Mouse (Mus musculus) heart, postnatal 36 days (tissue): ENCODE results near the gene Mrps21. TPM values are rescaled to one million over a fixed set of nuclear protein-coding genes. Genes with fewer than 3 reads are reported as not detected.
"Not testable (repeated sequence)": the region's sequence is repeated elsewhere in the genome, so short reads cannot be mapped to it uniquely, and the experiment has no call there.

Source experiments
- DNase-seq, 2 experiments: peaks; one replicate each; pipeline ENCODE4 v3.0.0; 2021 to 2022
- intact Hi-C: fragments of 180-260 bp; cut with DNase I; formaldehyde crosslinking; loops from one replicate; pipeline ENCODE4 v1.15.1; 2025
- total RNA-seq, 2 experiments: library from RNA; stranded (reverse); gene quantifications; 2 replicates each; pipeline ENCODE4 v1.2.3; 2021

Mrps21 gene
- total RNA-seq, 2 experiments from 2014 or later: 318 to 326 TPM

- DNase-seq, intact Hi-C loops: not testable (repeated sequence)
These were observed 14.3 kb downstream of the Mrps21 start for GRCm38 (mm10) chr3:95857050-95857449.

- intact Hi-C loops: no loop called here
- no peak for DNase-seq
These were observed 15.2 kb downstream of the Mrps21 start for GRCm38 (mm10) chr3:95856115-95856514.

- DNase-seq: peak; percentile 96
- intact Hi-C loops: loop anchor here (2.0 kb wide), 1 partner anchor 37 kb away; the partner anchor contains the start of gene Rprd2
These were observed 15.7 kb downstream of the Mrps21 start, which contains the start of gene Prpf3 for GRCm38 (mm10) chr3:95855502-95856089. Gene Prpf3 (minus strand): TSS chr3:95855885.

GRCm38 (mm10) chr3:95851317-95851716 lies 20.0 kb downstream of the Mrps21 start:
- DNase-seq: no peak
- intact Hi-C loops: no loop called here

- intact Hi-C loops: no loop called here
- no peak for DNase-seq
These were observed 20.7 kb downstream of the Mrps21 start for GRCm38 (mm10) chr3:95850611-95851010.

- no peak for DNase-seq
- intact Hi-C loops: loop anchor here (10.0 kb wide), 1 partner anchor 328 kb away; no protein-coding TSS in a partner anchor
These were observed 28.7 kb downstream of the Mrps21 start for GRCm38 (mm10) chr3:95842503-95843214.

- intact Hi-C loops: no loop called here
- DNase-seq: no peak
These were observed 32.1 kb downstream of the Mrps21 start for GRCm38 (mm10) chr3:95839250-95839649.

GRCm38 (mm10) chr3:95829053-95829452 lies 42.3 kb downstream of the Mrps21 start:
- intact Hi-C loops: no loop called here
- no peak for DNase-seq

GRCm38 (mm10) chr3:95826275-95826674 lies 45.0 kb downstream of the Mrps21 start:
- no peak for DNase-seq
- intact Hi-C loops: no loop called here

- no peak for DNase-seq
- intact Hi-C loops: no loop called here
These were observed 51.0 kb downstream of the Mrps21 start for GRCm38 (mm10) chr3:95820046-95821010.

- peak; percentile 98 to 99 for DNase-seq
- intact Hi-C loops: loop anchor here (2.0 kb wide), 1 partner anchor 35 kb away; the partner anchor contains the start of gene Prpf3
These were observed 51.9 kb downstream of the Mrps21 start for GRCm38 (mm10) chr3:95819351-95819985.

- peak; percentile 80 to 87 for DNase-seq
- intact Hi-C loops: loop anchor here (2.0 kb wide), 1 partner anchor 36 kb away; the partner anchor contains the start of gene Prpf3
These were observed 52.6 kb downstream of the Mrps21 start, which contains the start of gene Rprd2 for GRCm38 (mm10) chr3:95818571-95819288. Gene Rprd2 (minus strand): TSS chr3:95818863.

GRCm38 (mm10) chr3:95818026-95818511 lies 53.2 kb downstream of the Mrps21 start:
- DNase-seq: peak in 1 of 2 experiments; percentile 54
- intact Hi-C loops: loop anchor here (2.0 kb wide), 1 partner anchor 37 kb away; the partner anchor contains the start of gene Prpf3

- intact Hi-C loops: no loop called here
- no peak for DNase-seq
These were observed 54.6 kb downstream of the Mrps21 start for GRCm38 (mm10) chr3:95816681-95817080.

Other genes with a start within 250 kb of the Mrps21 start
- gene Ensa, start 246.5 kb downstream of the Mrps21 start, total RNA-seq: 10 to 100 TPM; 73.0 to 75.0 TPM
- 100 to 1,000 TPM; 151 to 156 TPM for gene Mcl1, start 212.7 kb downstream of the Mrps21 start, total RNA-seq
- gene Adamtsl4, start 183.6 kb downstream of the Mrps21 start, total RNA-seq: 10 to 100 TPM; 62.2 to 67.6 TPM
- gene Ecm1, start 131.9 kb downstream of the Mrps21 start, total RNA-seq: 10 to 100 TPM; 59.4 to 60.0 TPM
- 10 to 100 TPM; 42.9 to 46.2 TPM for gene Tars2, start 111.3 kb downstream of the Mrps21 start, total RNA-seq
- 10 to 100 TPM; 41.9 to 43.8 TPM for gene Rprd2, start 52.7 kb downstream of the Mrps21 start, total RNA-seq
- gene Prpf3, start 15.6 kb downstream of the Mrps21 start, total RNA-seq: 10 to 100 TPM; 17.6 to 21.3 TPM
- gene Ciart, start 10.7 kb upstream of the Mrps21 start, total RNA-seq: 10 to 100 TPM in 1 of 2 experiments, 1 to 10 TPM in 1; 4.5 to 20.1 TPM
- 10 to 100 TPM; 11.4 to 11.7 TPM for gene BC028528, start 20.5 kb upstream of the Mrps21 start, total RNA-seq
- gene Aph1a, start 22.4 kb upstream of the Mrps21 start, total RNA-seq: 100 to 1,000 TPM; 114 to 122 TPM
- gene Car14, start 33.2 kb upstream of the Mrps21 start, total RNA-seq: 100 to 1,000 TPM; 152 to 202 TPM
- 10 to 100 TPM; 82.7 to 85.9 TPM for gene Anp32e, start 57.7 kb upstream of the Mrps21 start, total RNA-seq
- gene Plekho1, start 124.5 kb upstream of the Mrps21 start, total RNA-seq: 10 to 100 TPM; 73.4 to 81.1 TPM
- 10 to 100 TPM; 22.3 to 26.0 TPM for gene Vps45, start 186.9 kb upstream of the Mrps21 start, total RNA-seq
- 10 to 100 TPM; 56.7 to 67.6 TPM for gene Otud7b, start 233.0 kb upstream of the Mrps21 start, total RNA-seq